Mouse (Mus musculus): ENCODE measurements around the gene Gm826.

Gm826 gene

DNA sequence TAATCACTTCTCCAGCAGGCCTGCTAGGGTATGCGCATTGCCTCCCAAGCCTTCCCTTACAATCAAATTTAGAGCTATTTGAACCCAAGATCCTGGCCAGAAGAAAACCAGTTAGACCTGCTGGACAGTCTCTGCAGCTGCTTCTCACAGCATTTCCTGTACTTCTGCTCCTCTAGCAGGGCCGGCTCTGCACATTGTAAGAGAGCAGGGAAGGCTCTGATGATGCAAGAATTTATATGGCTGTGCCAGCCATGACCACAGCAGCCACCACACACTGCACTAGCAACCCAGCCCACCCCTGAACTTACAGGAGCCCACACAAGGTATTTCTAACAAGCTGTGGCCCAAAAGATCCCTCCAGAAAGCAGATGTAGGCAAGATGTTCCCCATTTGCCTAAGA lies 19.6 kb upstream of the Gm826 start:
- no peak for DNase-seq

DNA sequence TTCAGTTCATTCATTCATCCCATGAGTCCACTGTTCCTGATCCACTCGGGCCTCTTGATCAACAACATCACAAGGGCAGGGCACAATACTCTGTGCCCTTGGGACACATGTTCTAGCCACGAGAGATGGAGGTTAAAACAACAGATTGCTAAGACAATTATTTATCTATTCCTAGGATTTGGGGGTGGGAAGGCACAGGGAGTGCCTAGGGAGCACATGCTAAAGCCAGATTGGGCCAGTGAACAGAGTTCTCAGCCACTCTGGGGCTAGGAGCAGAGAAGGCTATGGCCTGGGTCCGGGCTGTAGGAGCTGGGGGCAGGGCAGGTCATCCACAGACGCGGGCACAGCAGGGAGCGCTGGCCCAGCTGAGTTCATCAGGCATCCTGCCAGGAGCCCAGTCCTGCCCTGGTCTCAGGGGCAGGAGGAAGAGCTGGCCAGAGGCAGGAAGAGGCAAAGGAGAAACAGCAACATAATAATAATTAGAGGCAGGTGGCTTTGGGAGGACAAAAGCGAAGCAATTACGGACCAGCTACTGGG lies 17.1 kb upstream of the Gm826 start:
- no peak for DNase-seq

DNA sequence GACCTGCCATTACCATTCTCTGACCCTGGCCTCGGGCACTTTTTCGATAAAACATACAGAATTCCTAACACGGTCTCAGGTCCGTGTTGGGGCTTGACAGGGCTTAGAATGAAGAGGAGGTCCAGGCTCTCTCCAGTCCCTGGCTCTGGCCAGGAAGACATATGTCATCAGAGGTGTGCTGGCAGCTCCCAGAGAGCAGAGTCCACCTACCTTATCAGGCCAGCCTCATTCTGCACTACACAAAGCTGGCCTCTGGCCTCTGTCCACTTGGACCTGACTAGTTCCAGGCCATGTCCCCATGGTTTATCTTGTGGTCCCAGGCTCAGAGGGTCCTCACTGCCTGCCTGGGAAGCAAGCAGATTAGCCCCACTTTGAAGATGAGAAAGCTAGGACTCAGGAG lies 15.6 kb upstream of the Gm826 start:
- DNase-seq = no peak

DNA sequence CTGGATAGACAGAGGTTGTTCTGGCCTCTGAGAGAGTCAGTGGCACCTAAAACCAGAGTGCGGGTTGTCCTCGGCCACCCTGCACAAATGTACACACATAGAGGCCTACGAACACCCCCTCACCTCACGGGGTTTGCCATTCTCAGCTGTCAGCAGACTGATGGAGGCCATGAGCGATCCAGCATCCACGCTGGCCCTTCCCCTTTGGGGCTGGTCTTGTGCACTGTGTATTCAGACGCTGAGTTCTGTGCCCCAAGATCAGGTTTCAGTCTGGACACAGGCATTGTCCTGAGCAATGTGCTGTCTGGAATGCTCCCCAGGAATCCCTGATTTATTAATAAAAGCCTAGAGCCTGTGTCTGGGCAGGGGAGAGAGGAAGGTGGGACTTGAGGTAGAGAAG lies 14.8 kb upstream of the Gm826 start:
- DNase-seq = no peak

DNA sequence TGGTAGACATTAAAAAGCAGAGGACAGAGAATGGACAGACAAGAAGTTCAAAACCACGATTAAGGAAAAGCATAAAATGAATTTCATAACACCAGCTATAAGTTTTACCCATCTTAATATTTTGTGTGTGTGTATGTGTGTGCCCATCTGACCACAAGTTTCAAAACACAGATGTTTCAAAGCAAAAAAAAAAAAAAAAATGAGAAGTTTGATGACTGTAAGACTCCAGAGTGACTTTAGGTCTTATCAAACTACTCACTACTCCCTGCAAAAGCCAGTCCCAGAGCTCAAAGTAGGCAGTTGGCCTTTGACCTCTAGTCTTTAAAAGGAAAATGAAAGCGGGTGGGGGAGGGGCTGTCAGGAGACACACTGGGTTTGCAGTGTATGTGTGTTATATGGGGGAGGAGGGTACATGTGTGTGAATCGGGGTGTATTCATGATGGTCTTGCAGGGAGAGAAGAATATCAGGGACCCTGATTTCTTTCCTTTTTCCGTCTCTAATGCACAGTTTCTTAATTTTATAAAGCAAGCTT lies 14.2 kb upstream of the Gm826 start:
- no peak for DNase-seq

DNA sequence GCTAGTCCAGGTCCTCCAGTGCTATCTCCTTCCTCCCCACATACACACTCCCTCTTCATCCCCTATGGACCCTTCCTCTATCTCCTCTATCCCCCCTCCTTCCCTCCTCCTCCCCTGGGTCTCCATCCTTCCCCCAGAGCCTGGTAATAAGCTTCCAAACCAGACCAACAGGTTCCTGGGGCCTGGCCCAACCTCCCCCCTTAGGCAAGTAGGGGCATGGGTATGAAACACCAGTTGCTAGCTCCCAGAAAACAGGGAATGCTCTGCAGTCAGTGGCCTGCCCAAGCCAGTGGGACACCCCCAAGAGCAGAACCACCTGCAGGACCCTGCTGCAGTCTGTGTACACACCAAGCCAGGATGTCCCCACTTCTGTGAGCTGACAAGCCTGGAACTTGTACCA lies 11.7 kb upstream of the Gm826 start:
- no peak for DNase-seq

DNA sequence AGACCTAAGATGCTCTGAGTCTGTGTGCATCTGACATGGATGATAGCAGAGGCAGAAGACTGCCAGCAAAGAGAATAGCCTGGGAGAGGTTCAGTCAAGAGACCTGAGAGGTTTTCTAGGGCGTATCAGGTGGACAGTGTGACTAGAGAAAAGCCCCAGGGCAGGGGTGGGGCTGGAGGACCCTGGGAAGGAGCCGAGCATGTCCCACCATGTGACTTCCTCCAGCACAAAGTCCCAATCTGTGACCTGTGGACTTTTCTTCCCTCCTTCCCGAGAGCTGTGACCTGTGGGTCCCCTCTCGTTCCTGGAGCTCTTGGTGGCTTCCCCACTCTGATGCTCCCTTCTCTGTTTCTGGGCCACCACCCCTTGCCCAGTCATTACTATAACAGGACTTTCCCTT lies 6.2 kb upstream of the Gm826 start:
- no peak for DNase-seq

DNA sequence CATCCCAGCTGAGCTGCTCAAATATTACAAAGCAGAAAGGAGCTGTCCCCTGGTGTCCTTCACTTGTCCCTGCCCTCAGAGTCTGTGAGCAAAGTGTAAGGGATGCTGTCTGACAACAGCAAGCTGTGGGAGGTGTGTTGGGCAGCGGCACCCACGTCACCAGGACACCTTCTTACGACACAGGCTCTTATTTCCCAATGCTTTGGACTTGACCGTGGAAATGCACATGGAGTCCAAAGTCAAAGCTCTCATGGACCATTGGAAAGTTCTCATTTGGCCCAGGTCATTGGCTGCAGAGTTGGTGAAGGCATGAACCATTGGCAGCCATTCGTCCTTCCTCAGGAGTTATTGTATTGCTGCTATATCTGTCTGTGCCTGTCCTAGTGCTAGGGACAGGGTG lies 5.6 kb upstream of the Gm826 start:
- no peak for DNase-seq

DNA sequence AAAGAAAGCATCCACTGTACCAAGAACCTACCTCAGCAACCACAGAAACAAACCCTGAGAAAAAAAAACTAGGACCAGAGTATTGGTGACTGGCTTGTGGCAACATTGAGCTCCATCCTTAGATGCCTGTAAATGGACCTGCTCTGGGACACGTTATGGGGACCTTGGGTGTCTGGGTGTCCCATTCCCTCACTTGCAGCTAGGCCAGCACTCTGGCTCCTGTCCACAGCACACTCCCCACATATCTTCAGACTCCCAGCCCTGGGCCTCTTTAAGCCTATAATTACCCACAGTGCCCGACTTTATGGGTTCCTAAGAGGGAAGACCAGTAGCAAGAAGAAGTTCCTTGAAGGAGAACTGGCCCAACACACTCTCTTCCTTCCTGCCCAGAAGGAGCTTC lies 2.1 kb upstream of the Gm826 start:
- no peak for DNase-seq

DNA sequence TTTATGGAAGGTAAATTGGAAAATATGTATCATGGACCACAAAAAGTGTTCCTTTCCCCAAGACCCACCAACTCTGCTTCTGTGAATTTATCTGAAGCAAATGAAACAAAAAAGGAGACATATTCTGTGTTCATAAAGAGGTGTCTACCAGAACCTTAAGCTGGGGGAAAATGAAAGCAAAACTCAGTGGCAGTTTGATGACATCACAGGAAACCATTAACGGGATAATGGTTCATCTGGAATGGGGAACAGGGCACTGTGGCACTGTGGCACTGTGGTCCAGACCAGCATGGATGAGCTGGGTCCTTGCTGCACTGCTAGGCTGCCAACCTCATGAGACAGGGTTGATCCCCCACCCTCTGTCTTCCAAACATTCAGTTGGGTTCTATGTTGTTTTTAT lies 1.1 kb upstream of the Gm826 start:
- no peak for DNase-seq

DNA sequence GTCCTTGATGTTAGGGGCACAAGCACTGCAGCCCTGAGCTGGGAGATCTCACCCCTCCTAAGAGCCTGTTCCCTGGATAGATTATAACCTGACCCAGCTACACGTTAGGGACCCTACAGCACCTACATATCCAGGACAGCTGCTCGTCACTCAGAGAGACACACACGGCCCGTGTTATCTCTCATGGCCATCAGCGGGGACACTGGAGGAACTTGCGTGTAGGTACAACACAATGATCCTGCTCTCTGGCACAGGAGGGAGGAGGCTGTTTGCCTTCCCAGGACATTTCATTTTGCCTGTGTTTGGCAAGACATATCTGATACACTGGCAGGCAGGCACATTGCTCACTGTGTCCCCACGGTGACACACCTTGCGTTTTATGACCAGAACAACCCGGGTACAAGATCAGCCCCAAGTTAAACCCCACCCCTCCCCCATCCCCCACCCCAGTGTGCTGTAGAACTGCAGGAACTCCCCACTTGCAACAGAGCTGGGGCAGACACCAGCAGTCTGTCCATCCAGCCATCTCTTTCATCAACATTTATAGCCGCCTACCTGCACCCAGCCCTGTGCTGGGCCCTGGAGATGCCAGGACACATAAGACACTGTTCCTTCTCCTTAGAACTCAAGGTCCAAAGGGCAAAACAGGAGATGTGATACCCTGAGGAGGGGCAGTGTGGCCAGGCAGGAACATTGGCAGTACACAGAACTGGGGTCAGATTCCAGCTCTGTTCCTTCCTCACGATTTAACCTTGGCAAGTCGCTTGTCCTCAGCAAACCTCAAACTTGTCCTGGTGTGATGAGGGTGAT lies 1.2 kb downstream of the Gm826 start:
- no peak for DNase-seq

DNA sequence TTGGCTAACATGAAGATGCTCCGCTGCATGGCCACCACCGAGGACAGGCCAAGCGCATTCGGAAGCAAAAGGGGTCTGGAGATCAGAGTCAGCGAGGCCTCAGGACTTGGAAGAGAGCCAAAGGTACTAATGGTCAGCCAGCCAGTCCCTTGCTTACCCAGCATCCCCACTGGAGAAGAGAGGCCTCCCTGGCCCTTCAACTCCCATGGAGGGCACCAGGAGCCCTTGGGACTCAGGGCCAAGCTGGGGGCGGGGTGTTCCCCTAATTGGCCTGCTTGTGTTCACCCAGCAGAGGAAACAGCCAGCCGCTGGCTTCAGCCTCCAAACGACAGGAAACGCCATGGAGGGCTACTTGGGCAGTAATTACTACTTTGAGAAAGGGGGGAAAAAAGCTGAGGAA lies 5.1 kb downstream of the Gm826 start:
- peak; percentile 36 for DNase-seq

DNA sequence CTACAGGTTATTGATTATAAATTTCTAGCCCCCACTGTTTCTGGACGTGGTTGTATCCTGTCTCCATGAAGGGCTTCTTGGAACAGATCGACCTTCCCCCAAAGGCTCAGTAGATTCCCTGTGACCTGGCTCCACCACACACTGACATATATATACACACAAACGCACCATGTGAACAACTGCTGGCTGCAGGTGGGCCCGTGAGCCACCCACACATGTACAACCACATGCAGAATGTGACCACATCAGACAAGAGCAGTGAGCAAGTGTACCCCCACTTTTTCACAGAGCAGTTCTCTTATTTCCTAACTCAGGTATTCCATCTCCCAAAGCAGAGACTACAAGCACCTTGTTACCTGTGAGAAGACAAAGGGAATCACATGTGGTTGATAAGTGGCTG lies 6.2 kb downstream of the Gm826 start:
- DNase-seq = peak; percentile 82

DNA sequence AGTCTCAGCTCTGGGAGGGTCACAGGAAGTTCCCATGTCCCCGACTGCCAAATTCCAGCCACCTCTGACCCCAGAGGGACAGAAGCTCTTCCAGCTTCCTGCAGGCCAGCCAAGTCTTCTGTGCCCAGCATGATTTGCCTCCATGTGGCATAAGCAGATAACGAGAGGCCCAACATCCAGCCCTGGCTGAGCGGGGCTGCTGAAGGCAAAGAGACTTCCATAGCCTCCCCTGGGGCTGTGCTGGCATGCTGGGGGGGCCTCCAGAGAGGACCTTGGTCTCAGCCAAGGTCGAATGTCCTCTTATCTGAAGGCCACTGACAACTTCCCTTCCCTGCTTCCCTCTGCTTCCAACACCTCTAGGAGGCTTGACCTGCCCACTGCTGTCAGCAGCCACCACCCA lies 6.8 kb downstream of the Gm826 start:
- DNase-seq = no peak

DNA sequence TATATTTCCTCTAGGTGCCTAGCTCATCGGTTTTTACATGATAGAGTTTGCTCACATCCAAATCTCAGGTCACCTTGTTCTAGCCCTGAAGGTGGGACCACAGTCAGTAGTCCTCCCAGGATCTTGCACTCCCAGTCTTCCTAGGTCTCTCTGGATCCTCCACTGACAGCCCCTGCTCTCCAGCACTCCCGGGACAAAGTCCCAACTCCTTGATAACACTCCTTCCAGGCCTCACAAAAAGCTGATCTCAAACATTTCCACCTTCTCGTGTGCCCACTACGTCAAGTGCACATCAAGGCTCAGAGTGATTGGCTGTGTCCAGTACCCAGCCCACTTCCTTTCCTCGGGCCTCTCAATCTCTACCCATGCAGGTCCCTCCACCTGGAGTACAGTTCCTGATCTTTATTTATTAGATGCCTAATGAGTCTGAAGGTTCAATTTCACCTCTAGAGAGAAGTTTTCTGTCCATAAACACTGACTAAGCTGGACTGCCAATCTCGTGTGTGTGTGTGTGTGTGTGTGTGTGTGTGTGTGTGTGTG lies 8.8 kb downstream of the Gm826 start:
- DNase-seq = no peak

DNA sequence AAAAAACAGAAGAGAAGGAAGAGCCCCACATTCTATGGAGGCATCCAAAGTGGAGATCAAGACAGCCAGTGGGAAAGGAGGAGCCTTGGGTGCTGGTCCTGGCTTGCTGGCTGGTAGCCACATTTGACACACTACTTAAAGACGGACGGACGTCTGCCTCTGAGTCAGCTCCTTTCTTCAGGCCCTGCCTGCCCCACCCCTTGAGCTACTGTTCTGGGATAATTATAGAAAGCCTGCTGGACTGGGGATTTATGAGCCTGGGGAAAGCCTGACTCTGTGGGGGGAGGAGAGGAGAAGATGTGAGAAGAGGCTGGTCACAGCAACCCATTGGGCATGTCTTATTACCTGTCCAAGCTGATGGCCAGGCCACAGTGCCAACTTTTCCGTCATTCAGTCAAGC lies 12.1 kb downstream of the Gm826 start:
- DNase-seq = no peak

DNA sequence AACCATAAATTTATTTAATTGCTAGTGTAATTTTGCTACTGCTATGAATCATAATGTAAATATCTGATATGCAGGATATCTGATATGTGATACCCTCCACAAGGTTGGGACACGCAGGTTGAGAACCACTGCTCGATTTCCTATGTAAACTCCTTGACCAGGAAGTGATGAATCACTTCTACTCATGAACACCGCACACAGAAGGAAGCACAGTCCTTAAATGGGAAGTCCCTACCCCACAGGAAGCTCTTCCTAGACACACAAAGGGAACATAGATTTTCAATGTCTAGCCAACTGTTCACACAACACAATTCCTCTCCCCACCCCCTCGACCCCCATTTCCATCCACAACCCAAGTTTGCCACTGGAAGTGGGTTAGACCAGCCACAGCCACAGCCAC lies 15.7 kb downstream of the Gm826 start:
- DNase-seq = no peak

DNA sequence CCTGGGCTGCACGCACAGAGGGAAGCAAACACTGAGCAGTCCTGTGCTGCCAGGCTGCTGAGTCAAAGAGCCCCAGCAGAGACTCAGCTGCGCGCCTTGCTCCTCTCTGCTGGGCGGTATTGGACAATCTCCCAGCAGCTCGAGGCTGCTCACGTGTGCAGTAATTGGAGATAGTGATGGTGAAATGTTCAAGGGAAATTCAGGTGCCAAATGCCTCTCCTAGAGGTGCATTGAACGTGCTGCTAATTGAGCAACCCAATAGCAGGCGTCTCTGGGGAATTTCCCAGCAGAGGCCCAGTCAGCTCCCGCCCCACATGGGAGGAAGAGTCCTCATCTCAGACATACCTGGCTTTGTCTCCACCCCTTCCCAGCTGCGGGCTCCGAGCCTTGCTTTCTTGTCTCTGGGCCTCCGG lies 20.4 kb downstream of the Gm826 start:
- DNase-seq = no peak

DNA sequence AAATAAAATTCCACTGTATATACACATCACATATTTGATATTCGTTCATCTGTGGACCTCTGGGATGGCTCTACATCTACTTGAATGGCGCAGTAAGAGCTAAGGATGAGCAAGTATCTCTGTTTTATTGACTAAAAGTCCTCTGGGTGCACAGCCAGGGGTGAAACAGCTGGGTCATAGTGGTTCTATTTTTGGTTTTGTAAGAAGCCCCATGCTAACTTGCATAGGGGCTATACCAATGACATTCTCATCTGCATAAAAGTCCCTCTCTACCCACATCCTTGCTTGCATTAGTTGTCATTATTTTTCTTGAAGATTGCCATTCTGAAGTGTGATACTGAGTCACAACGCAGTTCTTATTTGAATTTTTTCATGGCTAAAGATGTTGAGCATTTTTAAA lies 28.9 kb downstream of the Gm826 start:
- DNase-seq = no peak

DNA sequence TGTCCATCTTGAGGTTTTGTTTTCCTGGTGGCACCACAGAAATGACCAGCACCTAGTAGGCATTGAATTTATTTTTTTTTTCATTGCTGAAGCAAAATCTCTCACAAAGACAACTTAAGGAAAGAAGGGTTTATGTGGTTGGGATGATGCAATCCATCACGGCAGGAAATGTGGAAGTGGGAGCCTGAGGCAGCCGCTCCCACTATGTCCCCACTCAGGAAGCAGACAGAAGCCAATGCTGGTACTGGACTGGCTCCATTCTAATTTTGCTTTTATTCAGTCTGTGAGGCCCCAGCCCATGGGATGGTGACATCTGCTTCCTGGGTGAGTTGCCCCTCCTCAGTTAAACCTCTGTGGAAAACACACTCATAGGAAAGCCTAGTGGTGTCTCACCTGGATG lies 30.0 kb downstream of the Gm826 start:
- DNase-seq = no peak

DNA sequence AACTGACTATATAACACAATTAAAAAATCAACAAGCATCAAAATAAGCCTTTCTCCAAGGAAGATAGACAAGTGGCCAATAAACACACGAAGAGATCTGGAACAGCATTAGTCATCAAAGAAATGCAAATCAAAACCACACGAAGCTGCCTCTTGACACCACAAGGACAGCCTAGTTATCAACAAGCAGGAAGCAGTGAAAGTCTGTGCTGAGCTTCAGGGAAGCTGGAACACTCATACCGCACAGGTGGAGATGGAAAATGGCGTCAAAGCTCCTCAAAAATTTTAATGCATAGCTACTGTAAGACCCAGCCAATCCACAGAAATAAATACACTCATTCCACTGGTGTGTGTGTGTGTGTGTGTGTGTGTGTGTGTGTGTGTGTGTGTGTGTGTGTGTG lies 31.9 kb downstream of the Gm826 start:
- no peak for DNase-seq

DNA sequence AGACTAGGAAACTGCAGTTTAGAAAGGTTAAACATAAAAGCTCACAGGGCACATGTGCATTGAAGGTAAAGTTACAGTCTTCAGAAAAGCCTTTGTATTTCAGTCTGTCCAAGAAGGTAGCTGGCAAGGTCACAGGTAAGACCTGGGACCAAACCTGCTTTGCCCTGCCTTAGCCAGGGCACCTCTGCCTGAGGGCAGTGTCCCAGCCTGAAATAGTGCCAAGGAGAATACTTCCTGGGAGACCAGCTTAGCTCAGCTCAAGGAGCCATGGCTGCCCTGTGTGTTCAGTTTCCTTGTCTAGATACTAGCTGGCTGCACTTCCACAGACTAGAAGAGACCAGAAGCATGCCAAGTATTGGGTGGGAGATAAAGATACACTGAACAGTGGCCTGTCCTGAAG lies 35.4 kb downstream of the Gm826 start:
- DNase-seq = no peak

DNA sequence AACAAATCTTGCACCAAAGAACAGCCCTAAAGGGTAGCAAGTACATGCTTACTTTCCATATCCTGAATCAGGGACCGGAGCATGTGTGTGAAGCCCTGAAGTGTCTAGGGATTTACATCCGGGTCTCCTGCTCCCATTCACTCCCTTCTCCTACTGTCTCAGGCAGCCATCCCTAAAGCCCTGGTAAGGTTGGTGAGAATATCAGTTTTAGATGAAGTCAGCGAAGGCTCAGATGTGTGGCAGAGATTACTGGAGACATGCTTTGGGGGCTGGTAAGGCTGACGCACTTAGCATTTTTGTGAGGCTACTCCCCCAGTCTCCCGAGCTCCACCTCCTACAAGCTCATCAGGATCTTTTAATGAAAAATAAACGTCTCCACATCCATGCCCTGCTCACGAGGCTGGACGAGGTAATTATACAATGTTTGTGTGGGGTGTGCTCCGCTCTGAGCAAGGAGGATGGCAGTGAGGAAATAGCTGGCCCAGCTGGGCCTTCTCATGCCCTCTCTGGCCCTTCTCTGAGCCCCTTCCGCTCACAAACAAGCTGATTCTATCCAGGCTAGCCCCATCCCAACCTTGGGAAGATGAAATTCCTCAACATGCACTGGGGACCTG lies 45.3 kb downstream of the Gm826 start:
- DNase-seq = no peak

DNA sequence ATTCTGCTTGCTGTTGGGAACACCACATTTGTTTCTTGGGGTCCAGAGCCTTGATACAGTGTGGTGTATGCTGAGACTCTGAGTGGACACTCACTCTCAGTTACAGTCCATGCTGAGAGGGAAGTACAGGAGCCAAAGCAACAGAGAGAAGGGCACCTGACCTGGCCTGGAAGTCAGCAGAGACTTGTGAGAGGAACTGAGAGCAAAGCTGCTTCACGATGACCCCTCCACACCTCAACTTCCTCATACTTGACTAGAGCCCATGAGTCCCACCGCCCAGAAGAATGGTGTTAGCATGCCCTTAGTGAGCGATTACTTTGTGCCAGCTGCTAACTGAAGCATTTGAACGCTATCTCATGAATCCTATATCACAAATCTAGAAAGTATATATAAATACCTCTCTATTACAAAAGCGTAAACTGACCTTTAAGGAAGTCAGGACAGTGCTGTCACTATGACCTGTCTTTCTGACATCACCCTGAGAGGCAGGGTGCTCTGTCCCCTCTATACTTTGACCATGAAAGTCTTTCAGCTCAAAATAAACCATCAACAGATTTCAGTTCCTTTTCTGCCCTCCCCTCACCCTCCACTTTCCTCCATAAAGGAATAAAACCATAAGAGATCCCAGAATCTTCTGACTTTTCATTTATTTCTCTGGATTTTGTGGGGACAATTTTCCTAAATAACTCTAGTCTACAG lies 57.9 kb downstream of the Gm826 start:
- DNase-seq = no peak

All from thymus, postnatal 25 days (tissue).